Mouse (Mus musculus): Measurements from ENCODE around the gene Sema6d. TPM values are rescaled to one million over a fixed set of nuclear protein-coding genes. Genes with fewer than 3 reads are reported as not detected.

The Sema6d gene
- total RNA-seq, 2 experiments from 2014 or later = 44.5 to 49.2 TPM

GRCm38 (mm10) chr2:124621972-124622621 is 532.3 kb downstream of the Sema6d start:
- no peak for DNase-seq (ENCODE audit: low spot score in 2 of 2)

DNA sequence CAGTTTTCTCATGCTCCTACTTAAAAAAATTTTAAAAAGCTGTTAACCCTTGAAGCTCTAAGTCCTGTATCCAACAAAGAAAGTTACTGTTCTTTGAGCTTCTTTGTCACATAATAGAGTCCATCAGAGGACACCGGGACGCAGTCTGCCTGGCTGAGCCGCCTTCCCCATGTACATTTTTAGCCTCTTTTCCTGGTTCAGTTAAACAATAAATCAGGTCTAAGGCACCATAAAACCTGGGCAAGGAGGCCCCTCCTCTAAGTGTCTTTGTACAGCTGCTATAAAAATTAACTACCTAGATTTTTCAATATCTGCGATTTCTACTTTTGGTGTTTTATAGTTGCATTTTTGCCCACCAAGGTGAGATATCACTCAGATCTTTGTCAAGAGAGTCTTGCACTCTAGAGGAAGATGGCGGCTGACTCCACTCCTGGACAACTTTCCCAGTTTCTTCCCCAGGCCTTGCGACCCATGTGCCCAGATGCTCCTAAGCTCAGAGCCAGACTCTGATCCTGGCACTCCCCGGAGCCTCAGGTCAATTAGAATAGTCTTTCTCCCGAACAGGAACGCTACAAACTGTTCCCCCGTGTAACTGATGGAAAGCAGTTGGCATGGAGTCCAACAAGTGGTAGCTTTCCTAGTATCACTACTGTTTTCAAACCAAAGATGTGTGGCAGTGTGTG is 534.6 kb downstream of the Sema6d start:
- intact Hi-C loops (cut with DNase I) = no loop called here
- no peak for DNase-seq (ENCODE audit: low spot score in 2 of 2)

More at GRCm38 (mm10) chr2:124621972-124622621, 532.3 kb downstream of the Sema6d start:
- intact Hi-C loops (cut with DNase I) = no loop called here

- no peak for DNase-seq (ENCODE audit: low spot score in 2 of 2)
- intact Hi-C loops (cut with DNase I) = no loop called here
Measured at GRCm38 (mm10) chr2:124626425-124626824, 536.7 kb downstream of the Sema6d start.

GRCm38 (mm10) chr2:124627664-124628063 is 537.9 kb downstream of the Sema6d start:
- intact Hi-C loops (cut with DNase I) = no loop called here
- no peak for DNase-seq (ENCODE audit: low spot score in 2 of 2)

- no peak for DNase-seq (ENCODE audit: low spot score in 2 of 2)
- intact Hi-C loops (cut with DNase I) = no loop called here
Measured at GRCm38 (mm10) chr2:124628701-124629100, 538.9 kb downstream of the Sema6d start.

DNA sequence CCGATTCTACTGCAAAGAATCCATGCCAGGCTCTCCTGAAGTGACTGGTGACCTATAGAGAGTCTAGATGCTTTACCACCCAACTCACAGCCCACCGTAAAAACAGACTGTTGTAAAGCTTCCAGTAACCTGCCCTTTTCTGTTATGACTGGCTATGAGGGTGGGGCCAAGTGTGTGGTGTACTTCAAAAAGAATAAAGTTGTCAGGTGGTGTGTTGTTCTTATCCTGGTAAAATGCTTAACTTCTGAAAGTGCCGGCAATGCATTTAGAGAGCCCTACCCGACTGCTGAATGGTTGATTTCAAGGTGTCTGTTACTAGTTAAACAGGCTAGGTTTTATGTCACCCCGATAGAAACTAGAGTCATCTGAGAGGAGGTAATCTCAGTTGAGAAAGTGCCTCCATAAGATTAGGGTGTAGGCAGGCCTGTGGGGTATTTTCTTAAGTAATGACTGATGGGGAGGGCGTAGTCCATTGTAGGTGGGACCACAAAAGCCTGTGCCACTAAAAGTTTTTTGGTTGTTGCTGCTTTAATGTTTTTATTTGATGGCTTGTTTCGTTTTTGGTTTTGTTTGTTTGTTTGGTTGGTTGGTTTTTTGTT is 544.7 kb downstream of the Sema6d start:
- intact Hi-C loops (cut with DNase I) = no loop called here
- no peak for DNase-seq (ENCODE audit: low spot score in 2 of 2)

- intact Hi-C loops (cut with DNase I) = no loop called here
- no peak for DNase-seq (ENCODE audit: low spot score in 2 of 2)
Measured at GRCm38 (mm10) chr2:124635271-124635865, 545.6 kb downstream of the Sema6d start.

DNA sequence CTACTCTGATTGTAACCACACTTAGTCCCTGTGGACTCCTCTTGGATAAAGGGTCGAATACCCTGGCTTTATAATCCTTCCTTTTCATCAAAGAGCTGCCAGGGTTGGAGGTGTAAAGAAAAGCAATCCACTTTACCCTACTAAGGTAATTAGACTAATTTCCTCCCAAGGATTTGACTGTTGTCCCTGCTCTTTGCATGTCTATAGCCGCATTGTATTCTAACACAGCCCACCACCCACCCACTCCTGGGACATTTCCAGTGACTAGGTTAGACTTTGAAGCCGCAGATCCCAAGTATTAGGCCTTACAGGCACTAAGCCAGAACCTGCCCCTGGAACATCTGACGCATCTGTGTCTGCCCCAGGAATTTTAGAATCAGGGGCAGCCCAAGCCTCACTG is 547.3 kb downstream of the Sema6d start:
- no peak for DNase-seq (ENCODE audit: low spot score in 2 of 2)
- intact Hi-C loops (cut with DNase I) = no loop called here

GRCm38 (mm10) chr2:124639221-124639963 is 549.6 kb downstream of the Sema6d start:
- intact Hi-C loops (cut with DNase I) = no loop called here
- DNase-seq (ENCODE audit: low spot score in 2 of 2) = no peak

- DNase-seq (ENCODE audit: low spot score in 2 of 2) = no peak
- intact Hi-C loops (cut with DNase I) = no loop called here
Measured at GRCm38 (mm10) chr2:124640500-124641193, 550.9 kb downstream of the Sema6d start.

DNA sequence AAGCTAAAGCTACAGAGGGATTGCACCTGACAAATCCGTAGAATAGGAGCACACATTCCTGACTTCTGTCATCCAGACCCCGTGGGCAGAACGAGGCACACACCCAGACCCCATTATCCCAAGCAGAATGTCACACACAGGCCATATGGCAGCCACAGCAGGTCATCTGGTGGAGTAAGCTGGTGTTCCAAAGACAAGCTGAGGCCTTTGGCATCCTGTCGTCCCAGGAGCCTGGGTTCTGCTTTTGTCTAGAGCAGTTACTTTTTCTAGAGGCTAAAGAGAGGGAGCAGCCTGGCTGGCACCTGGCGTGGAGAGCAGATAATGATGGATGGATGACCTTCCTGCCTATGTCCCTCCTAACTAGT is 551.4 kb downstream of the Sema6d start:
- DNase-seq (ENCODE audit: low spot score in 2 of 2) = no peak
- intact Hi-C loops (cut with DNase I) = no loop called here

- no peak for DNase-seq (ENCODE audit: low spot score in 2 of 2)
- intact Hi-C loops (cut with DNase I) = no loop called here
Measured at GRCm38 (mm10) chr2:124642131-124642530, 552.4 kb downstream of the Sema6d start.

- intact Hi-C loops (cut with DNase I) = no loop called here
Measured at GRCm38 (mm10) chr2:124650609-124651008, 560.8 kb downstream of the Sema6d start.

GRCm38 (mm10) chr2:124651146-124651545 is 561.4 kb downstream of the Sema6d start:
- DNase-seq (ENCODE audit: low spot score in 2 of 2) = peak in 1 of 2 experiments; percentile 29
- intact Hi-C loops (cut with DNase I) = no loop called here

More at GRCm38 (mm10) chr2:124650609-124651008, 560.8 kb downstream of the Sema6d start:
- no peak for DNase-seq (ENCODE audit: low spot score in 2 of 2)

GRCm38 (mm10) chr2:124653161-124653560 is 563.4 kb downstream of the Sema6d start:
- intact Hi-C loops (cut with DNase I) = no loop called here
- no peak for DNase-seq (ENCODE audit: low spot score in 2 of 2)

- intact Hi-C loops (cut with DNase I) = loop anchor here (5.0 kb wide), 1 partner anchor 45 kb away; no protein-coding TSS in a partner anchor
- DNase-seq (ENCODE audit: low spot score in 2 of 2) = no peak
Measured at GRCm38 (mm10) chr2:124657358-124657757, 567.6 kb downstream of the Sema6d start.

GRCm38 (mm10) chr2:124658374-124658773 is 568.6 kb downstream of the Sema6d start:
- intact Hi-C loops (cut with DNase I) = loop anchor here (5.0 kb wide), 1 partner anchor 46 kb away; no protein-coding TSS in a partner anchor
- DNase-seq (ENCODE audit: low spot score in 2 of 2) = no peak

- intact Hi-C loops (cut with DNase I) = loop anchor here (5.0 kb wide), 1 partner anchor 47 kb away; no protein-coding TSS in a partner anchor
- no peak for DNase-seq (ENCODE audit: low spot score in 2 of 2)
Measured at GRCm38 (mm10) chr2:124659601-124660000, 569.8 kb downstream of the Sema6d start.

DNA sequence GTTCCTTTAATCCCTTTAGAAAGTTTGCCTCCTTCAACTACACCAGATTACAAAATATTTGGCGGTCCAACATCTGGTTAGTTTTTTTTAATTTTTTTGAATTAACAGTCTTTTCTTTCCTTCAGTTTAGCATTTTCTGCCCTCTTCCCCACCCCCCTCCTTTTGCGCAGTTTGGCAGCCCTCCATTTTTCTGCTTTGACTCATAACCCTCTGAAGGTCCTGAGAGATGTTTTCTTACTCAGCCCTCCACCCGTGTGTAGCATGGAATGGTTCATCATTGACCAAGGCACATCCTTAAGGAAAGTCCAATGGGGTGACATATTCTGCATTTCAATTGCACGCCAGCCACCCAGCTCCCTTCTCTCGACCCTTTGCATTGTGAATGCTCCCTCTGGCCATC is 570.9 kb downstream of the Sema6d start:
- no peak for DNase-seq (ENCODE audit: low spot score in 2 of 2)
- intact Hi-C loops (cut with DNase I) = no loop called here
